Mouse (Mus musculus): ENCODE measurements around the gene Cyb5r2.

Cyb5r2 gene

DNA sequence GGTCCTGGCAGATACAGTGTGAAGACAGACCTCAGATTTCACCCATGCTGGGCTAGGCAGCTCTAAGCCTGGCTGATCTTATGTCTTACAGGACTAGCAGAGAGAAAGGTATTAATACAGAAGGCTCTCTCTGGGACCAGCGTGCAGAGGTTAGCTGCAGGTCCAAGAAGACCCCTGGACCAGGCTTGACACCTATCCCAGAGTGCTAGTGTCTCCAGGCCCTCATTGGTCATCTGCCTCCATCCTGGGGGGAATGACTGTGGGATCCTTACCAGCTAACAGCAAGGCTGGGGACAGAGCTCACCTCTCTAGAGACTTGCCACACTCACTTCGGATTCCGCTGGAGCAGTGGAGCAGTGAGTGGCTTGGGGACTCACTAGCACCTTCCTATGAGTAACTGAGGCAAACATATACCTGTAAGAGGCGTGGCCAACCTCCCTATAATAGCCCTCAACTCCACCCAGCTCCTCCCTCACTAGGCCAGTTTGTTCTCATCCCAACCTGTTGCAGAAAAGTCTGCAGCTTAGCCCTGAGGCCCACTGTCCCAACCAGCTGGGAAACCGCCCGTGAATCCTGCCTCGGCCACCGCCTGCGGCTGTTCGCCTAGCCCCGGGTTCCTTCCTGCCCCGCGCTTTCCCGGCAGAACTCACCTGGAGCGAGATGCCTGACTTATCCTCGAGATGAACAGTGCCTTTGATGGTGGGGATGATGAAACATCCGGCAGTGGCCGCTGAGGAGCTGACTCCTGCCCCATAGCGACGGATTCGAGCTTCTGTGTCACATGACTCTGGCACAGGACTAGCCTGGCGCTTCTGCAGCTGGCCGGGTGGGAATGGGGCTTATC is at the start of gene Cyb5r2:
TSS of gene Cyb5r2 (minus strand) at position 725 of the 844 bp plus-strand sequence.
- WGBS, result 18% methylated on average over 23 of the region's 23 CpGs

DNA sequence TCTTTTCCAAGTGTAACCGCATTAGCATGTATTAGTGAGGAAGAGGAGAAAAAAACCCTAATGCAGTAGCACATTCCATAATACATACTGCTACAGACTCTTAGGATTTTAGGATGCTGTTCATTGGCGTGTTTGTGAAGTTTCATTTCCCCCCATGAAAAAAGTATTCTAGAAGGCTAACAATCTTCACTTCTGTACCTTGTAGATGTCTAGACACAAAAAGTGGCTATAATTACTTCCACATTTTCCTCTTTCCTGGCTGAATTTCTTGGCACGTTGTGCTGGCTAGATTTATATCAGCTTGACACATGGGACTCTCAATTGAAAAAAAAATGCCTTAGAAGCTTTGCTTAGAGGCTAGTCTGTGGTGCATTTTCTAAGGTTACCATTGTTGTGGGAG is 44.3 kb upstream of the Cyb5r2 start:
- 74% methylated on average over 3 of the region's 3 CpGs for WGBS

DNA sequence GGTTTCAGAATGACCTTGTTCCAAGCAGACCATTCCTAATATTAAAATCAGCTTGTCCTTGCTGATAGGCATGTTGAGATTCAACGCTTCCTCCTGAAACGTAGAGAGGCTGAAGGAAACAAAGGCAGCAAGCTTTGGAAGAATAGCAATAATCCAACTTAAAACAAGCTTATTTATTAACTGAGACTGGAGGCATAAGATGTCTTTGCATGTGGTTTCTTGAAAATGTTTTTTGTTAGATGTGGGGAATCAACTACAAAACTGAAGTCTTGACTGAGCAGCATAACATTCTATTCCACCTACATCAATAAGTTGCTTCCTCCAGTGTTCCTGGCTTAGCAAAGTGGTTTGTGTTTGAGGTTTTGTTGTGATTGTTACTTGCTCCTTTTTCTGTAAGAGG is 43.3 kb upstream of the Cyb5r2 start, which contains the start of gene Ovch2:
TSS of gene Ovch2 (minus strand) at position 101 of the 400 bp plus-strand sequence.
- WGBS, result 84% methylated on average over 2 of the region's 2 CpGs

DNA sequence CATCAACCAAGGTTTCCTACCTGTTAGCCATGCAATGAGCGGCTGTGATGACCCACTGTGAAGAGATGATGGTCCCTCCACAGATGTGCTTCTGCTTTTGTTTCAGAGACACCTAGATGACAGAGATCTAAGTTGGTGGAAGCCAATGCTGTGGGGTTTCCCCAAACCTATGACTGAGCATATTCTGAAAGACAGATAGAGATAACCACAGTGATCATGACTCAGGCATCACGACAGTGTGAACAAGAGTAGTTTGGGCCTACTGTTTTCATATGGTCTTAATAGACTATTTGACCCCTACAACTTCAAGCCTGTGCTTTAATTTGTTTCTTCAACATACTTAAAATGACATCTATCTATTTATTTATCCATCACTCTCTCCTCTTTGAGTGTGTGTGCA is 38.7 kb upstream of the Cyb5r2 start:
- 95% methylated on average over 2 of the region's 2 CpGs for WGBS

DNA sequence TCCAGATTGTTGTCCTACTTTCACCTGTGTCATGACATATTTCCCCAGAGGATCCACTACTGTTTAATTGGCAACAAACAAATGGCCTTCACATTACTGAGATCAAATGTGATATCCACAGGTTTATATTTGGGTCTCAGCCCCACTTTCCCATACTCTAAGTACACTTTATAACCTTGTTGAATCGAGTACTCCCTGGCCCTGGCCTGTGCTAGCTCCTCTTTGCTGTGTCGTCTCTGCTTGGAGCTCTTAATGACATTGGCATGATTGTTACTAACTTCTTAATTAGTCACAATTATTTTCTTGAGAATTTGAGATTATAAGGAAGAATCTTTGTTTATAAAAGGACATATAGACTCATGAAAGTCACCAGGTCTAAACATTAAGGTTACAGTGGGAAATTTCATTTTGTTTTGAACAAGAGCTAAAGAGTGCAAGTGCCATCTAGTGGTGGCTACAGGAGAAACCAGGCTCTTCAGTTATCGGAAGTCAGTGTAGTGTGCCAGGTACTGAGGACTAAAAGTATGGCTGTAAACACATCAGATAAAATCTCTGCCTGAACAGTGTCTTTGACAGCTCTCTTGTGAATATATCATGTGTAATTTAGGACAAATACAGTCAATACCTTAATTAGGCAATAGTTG is 30.3 kb upstream of the Cyb5r2 start:
- 54% methylated on average over 3 of the region's 3 CpGs for WGBS

DNA sequence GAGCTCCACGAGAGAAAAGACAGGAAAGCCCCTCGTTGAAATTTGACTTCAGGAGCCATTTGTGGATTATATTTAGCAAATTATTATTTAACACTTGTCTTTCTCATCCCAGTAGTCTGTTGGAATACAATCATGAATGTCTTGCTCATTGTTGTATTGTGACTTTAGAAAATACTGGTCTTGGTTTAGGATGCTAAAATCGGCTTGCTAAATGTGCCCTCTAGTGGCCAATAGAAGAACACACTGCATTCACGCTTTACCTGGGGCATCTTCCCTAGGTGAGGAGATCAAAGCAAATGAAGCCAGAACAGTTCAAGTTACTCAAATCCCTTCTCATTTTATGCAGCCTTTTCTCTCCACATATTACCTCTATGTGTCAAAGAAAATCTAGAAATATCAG is 21.8 kb upstream of the Cyb5r2 start:
- WGBS, result 38% methylated on average over 4 of the region's 4 CpGs

DNA sequence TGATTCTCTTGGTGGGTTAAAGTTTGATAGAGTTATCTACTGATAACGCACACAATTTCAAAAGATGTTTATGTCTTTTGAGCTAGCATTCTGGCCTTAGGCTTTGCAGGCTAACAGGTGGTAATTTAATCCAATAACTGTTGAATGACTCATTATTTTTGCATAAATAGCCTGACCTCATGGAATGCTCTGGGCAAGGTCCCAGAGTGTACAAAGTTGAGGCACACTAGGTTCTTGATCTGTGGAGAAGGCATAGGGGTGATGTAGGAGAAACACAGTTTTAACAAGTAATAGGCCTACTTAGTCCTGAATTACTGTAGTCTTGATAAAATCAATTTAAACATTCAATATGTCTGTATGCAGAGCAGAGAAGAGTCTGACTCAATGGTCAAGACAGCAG is 20.4 kb upstream of the Cyb5r2 start:
- WGBS, result 88% methylated on average over 1 of the region's 1 CpGs

DNA sequence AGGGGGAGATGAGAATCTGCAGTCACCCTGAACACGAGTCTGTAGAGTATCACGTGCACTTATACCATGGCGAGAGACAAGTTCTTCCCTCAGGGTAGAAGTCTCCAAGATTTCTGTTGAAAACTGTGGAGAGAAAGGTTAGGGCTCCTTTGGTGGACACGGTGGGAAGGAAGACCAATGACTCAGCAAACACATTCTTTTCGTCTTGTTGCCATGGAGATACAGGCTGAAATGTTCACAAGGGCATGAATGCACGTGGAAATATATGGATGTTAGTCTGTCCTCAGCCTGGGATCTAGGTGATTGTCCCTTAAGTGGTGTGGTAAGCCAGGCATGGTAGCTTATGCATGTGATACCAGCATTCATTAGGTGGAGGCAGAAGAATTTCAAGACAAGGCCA is 13.0 kb upstream of the Cyb5r2 start:
- 58% methylated on average over 6 of the region's 6 CpGs for WGBS

DNA sequence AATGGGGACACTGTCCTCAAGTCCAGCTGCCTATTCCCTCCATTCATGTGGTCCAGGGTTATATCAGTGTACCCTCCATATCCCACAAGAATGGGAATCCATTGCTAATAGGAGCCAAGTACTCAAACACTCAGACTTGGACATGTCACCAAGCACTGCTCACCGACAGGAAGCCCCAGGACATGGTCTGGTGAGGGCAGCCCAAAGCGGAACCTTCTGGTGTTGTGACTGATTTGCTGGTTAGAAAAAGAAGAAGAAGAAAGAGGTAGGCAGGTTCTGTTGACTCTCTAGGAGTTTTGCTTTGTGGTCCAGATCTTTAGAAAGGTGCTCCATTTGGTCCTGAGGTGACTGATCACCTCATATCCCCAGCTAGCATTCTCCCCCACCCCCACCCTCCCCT is 1.1 kb downstream of the Cyb5r2 start:
- 92% methylated on average over 2 of the region's 2 CpGs for WGBS

DNA sequence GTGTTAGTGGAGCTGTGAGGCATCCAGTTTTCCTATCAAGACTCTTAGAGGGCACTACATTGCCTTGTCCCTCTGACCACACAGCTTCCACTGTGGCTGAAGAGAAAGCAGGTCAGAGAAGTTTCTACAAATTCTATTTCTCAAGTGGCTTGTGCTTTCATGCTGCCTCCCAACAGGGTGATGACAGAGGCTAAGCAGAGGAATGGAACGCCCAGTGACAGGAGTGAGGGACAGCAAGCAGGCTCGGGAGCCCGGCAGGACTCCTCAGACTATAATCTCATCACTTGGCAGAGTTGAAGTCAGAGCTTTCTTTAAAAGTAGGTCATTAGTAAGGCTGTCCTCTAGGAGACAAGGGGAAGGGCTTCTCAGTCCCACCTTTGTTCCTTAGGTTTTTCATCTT is 1.9 kb downstream of the Cyb5r2 start:
- WGBS, result 84% methylated on average over 3 of the region's 3 CpGs

DNA sequence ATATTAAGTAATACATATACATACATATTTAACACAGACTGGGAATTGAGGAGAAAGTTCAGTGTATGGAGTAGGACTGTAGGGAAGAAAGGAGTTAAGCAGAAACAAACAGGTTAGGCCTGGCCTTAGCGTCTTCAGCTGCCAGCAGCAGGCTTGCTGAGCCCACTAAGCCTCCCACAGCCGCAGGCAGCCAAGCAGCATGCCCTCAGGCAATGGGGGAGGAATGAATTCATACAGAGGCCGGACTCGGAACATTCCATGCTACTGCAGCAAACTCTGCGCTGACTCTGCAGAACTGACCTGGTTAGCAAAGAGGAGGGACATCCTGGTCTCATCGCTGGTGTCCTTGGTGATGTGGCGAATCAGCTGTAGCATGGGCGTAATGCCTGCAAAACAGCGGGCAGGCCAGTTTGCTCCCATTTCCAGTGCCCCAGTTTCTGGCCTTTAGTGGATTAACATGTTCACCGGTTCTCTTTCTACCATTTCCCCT is 5.8 kb downstream of the Cyb5r2 start:
- WGBS, result 78% methylated on average over 10 of the region's 10 CpGs

DNA sequence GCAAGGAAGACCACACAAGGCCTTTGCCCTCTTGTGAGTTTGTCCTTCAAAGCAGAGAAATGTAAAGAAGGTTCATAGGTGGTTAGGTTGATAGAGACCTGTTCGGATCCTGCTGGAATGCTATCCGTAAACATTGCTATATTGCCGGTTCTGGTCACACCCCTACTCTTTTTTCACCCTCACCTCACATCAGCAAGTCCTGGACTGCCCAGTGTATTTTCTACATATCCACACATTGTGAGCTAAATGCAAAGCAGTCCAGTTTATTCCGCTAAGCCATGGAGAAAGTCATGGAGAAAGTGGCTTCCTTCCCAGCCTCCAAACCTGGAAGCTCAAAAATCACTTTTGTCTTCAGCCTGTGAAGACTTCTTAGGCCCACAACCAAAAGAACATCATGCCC is 8.1 kb downstream of the Cyb5r2 start:
- WGBS, result 93% methylated on average over 4 of the region's 4 CpGs

DNA sequence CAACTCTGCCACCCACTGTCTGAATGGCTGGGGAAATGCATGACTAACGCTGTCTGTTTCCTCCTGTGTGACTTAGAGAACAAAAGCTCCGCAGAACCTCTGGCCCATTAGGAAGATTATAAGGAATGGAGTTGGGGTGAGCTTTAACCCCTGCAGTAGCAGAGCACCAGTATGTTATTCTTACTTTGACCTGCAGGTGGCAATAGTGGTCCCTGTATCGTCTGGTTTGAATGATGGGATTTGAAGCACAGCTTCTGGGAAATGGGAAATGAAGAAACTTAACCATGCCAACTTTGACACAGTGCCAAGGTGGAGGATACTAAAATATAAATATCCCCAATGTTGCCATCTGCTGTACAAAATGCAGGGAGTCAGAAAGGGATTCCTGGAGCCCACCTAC is 8.6 kb downstream of the Cyb5r2 start:
- WGBS, result 5% methylated on average over 3 of the region's 3 CpGs

DNA sequence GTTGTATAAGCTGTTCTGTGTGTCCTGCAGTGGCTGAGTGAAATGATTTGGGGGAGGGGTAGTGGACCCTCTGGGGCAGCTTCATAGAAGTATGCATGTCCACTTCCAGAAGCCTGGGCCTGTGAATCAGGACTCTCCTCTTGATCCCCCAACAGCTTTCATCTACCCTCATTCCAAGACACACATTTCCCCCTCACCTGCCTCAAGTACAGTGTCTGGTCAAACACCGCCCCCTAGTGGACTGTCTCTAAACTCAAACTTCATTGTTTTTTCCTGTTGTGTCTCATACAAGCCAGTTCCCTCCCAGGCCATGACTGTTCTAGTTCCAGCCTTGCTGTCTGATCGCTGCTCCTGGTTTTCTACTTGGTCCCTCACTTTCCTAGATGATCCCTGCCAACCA is 9.9 kb downstream of the Cyb5r2 start:
- 19% methylated on average over 2 of the region's 2 CpGs for WGBS

DNA sequence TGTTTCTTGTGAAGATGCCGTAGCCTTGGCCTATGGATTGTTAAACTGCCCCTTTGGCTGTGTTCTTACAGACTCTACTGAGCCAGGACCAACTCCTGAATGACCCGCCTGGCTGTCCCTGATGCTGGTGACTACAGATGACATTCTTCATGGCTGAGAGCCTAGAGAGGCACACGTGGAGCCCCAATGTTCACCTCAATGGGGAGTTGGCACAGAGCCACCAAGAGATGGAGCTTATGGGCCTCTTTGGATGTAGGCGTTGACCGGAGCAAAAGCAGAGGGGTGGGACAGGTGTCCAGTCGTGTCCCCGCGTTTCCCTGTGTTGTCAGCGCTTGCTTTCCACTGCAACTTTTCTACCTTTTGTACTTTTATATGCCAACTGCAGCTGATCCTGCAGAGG is 10.4 kb downstream of the Cyb5r2 start:
- WGBS, result 86% methylated on average over 9 of the region's 9 CpGs

DNA sequence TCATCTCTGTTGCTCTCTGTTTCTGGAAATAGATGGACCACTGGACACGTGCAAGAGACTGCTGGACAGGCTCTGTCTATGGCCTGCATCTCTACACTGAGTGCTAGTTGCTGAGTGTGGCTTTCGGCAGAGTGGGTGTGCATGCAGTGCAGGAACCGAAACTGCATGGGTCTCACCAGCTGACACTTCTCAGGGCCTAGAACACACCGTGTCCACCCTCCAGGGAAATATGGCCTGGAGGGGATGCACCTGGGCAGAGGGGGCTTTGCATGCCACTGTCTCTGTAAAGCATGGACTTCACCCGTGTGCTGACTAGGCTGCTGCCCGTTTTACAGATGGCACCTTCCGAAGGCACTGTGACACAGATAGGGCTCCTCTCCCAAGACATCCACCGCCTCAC is 11.8 kb downstream of the Cyb5r2 start:
- 89% methylated on average over 8 of the region's 8 CpGs for WGBS

DNA sequence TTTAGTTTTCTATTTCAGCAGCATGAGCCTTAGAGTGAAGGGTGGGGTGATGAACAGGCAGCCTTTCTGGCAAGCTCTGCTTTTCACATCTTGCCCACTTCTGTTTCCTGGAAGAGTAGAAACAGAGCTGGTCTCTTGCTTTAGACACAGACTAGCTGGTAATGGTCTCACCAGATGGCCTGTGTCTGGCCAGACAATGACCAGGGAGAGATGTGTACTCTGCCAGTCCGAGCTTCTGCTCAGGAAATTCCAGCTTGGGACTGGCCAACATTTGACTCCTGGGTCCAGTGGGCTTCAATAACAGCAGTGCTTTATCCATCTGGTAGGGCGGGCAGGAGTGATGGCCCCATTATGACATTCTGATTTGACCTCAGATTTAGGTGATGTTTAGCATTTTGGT is 12.7 kb downstream of the Cyb5r2 start:
- WGBS, result 77% methylated on average over 2 of the region's 2 CpGs

DNA sequence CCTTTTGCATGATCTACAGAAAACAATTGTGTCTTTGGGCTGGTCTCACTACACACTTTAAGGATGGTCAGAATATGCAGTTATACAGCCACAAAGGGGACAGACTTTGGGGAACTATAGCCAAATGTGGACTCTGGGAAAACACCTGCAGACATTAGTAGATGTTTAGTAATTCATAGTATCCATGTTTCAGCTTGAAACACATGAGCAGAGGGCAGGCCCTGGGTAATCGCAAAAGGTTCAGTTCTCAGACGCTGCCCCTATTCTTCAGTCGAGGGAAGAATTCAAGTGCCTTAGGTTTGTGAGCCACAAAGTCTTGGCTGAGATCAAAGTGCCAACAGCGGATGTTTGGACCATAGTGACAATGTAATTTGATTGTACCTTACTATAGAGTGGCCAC is 13.4 kb downstream of the Cyb5r2 start:
- 91% methylated on average over 4 of the region's 4 CpGs for WGBS

DNA sequence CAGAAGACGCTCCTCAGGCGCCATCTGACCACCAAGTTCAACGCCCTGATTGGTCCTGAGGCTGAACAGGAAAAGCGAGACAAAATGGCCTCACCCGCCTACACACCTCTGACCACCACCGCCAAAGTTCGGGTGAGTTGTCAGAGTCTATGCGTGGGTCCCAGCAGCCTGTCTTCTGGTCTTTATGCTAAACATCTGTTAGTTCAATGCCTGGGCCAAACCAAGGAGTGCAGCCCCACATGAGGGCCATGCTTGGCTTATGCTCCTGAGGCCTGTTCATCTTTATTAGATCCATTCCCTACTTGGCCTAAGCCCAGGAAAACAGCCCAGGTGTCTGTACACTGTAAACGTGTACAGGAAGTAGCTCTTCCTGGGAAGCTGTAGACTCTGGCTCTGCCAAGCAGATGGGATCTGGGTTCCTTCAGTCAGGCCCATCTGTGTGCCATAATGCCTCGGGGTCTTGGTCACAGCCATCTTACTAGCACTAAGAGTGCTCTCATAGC is 14.8 kb downstream of the Cyb5r2 start:
- WGBS, result 93% methylated on average over 10 of the region's 10 CpGs

DNA sequence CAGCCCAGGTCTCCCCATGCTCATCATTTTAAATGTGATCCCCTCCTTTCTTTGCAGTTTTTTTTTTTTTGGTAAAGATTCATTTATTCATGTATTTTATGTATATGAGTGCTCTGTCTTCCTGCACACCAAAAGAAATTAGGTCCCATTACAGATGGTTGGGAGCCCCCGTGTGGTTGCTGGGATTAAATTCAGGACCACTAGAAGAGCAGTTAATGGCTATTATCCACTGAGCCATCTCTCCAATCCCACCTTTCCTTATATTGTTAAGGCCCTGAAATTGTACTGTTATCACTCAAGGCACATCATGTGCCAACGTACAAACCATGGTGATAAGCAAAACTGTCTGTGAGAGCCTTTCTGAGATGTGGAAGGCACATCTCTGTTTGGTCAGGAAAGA is 19.1 kb downstream of the Cyb5r2 start:
- WGBS, result 33% methylated on average over 2 of the region's 2 CpGs

DNA sequence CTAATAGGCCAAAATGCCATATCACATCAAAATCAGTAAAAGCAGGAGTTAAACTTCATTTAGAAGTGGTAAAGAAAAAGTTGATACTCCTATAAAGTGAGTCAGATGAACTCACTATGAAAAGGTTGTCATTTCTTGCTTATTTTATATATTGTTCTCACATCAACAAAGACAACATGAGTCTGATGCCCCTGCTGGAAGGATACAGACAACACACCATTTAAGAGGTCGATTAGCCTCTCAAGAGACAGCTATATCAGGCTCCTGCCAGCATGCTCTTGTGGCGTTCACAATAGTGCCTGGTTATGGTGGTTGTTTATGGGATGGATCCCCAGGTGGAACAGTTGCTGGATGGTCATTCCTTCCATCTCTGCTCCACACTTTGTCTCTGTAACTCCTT is 24.7 kb downstream of the Cyb5r2 start:
- 77% methylated on average over 2 of the region's 2 CpGs for WGBS

DNA sequence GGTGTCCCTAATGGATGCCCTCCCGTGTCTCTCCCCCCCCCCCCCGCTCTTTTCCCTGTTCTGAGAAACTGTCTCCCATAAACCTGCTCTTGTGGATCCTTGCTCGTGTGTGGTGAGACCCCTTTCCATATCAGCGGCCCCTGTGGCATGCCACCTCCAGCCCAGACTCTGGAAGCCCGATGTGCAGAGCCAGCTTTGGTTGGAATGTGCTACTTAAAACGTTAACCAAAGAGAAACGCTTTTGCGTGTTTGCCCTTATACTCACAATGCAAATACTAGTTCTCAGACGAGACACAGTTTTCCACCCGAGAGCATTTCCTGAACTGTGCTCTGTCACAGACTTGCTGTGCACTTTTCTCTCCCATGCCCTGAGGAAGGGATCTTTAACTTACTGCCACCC is 27.2 kb downstream of the Cyb5r2 start:
- 87% methylated on average over 10 of the region's 10 CpGs for WGBS

DNA sequence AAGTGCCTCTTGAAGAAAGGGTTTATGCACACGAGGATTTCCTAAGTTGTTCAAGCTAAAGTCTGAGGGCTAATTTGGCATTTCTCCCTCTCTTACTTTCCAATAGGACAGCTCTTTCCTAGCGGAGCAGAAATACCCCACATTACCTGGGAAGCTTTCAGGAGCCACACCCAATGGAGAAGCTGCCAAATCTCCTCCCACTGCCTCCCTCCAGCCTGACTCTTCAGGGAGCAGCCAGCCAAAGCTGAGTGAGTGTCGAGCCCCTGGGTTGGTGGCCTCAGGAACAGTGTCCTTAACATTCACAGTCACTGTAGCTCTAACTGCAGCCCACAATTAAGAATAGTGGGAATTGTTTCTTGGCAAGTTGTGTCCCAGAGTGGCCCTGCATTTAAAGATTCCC is 30.3 kb downstream of the Cyb5r2 start:
- WGBS, result 70% methylated on average over 3 of the region's 3 CpGs

Data from cerebral cortex, adult 2 months (tissue).